Mouse (Mus musculus): ENCODE results near the gene Grasp.

Gene Grasp

GRCm38 (mm10) chr15:101224006-101224906 is at the start of gene Grasp:
Gene Grasp (plus strand): TSS chr15:101224188.
- DNase-seq (ENCODE audit: low spot score in 2 of 2) = peak; percentile 87

DNA sequence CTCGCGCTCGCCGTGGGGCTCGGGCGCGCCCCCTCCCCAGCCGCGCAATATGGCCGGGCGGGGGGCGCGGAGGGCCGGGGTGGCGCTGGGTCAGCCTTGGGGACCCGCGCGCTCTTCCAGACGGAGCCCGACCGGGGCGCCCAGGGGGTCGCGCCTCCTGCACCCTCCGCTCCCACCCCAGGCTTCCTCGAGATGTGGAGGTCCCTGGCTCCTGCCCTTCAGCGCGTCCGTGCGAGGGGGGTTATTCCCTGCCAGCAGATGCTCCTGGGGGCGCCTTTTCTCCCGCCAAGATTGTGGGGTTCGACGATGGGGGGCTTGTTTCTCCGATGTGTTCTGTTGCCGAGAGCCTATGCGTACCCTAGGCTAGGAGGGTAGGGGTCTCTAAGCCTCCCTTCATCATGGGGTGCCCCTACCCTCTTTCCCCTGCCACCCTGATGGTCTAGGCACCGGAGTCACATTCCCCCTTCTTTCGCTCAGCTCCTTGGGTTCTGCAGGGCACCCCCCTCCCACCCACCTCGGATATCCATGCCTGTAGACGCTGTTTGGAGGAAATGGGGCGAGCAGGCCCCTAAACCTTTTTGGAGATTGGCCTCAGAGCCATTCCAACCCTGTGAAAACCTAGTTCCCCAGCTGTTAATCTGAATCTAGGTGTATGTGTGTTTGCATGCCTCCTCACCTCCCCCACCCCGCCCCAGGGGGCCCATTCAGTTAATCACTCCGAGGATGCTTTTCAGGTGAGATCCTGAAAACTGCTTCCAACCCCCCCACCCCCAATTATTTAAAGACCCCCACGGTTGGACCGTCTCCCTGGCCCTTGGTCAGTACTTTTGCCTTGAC is 49.5 kb upstream of the Grasp start:
- no peak for DNase-seq (ENCODE audit: low spot score in 2 of 2)

DNA sequence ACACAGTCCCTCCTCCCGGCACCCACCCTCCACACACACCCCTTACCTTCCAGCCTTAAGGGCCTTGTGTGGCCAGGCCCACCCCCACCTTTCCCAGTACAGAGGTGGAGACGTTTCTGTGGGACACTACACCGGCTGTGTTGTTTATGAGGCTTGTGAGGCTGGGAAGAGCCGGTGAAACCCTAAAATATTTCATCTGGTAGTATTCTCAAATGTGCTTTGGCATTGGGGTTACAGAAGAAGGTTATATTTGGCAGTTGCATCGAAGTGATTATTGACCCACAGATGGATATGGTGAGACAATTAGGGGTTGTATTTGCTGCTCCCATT is 48.9 kb upstream of the Grasp start:
- DNase-seq (ENCODE audit: low spot score in 2 of 2) = no peak

DNA sequence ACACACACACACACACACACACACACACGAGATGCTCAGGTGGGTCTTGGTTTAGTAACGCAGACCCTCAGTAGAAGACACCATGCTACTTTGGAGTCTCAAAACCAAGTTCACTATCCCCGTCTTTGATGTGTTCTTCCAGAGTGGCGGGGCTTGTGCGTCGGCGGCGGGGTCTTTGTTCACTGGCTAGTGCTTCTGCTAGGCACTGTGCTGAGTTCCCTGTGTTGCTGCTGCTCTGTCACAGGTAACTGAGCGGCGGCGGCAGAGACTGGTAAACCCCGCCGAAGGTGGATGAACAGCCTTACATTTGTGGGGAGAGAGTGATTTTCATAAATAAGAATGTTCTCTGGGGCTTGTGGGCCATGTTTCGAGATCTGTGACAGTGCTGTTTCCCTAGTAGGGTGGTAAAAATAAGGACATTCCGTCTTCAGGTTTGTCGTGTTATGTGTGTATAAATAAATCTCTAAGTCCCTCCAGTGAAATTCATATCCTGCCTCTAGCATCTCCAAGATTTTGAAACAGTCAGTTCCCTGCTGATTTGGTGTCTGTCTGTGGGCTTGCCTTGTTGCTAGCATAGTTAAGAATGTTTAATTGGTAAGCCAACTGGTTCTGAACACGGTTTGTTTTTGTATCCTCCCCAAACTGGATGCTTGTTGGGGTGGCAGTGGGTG is 48.2 kb upstream of the Grasp start:
- no peak for DNase-seq (ENCODE audit: low spot score in 2 of 2)

- no peak for DNase-seq (ENCODE audit: low spot score in 2 of 2)
Observed at GRCm38 (mm10) chr15:101176284-101176680, 47.7 kb upstream of the Grasp start.

DNA sequence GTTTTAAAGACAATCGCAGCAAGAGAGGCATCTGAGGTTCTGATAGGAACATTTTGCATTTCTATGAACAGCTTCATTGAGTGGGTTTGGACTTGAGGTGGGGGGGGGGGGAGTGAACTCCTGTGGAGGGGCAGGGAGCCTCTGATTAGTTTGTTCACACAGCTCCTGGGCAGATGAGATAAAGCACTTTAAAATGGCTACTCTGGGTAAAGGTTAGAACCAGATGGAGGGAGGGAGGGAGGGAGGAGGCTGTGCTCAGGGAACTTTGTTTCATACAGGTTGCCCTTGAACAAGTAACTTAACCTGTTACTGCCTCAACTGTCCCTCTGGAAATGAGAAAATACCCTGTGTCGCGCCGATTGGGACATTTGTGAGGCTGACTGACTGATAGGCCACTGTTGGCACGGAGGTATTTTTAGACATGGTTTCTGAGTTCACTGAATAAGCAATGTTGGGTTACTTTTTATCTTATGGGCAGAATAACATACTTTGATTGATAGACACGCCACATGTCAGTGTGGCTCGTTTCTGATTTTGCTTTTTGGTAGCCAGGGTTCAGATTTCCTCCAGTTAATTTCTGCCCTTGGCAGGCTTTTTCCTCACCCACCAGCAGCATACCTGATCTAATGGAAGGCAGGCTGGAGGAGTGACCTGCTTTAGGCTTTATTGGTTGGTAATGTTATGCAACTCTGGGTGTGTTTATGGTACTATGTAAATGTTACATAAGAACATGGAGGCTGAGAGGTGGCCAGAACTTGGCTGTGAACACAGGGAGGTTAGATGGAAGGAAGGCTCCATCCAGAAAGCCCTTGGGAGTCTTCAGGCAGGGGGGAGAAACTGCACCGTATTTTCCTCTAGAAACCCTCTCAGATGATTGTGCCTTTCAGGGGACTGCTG is 46.9 kb upstream of the Grasp start:
- no peak for DNase-seq (ENCODE audit: low spot score in 2 of 2)

- no peak for DNase-seq (ENCODE audit: low spot score in 2 of 2)
Observed at GRCm38 (mm10) chr15:101180363-101181105, 43.5 kb upstream of the Grasp start.

DNA sequence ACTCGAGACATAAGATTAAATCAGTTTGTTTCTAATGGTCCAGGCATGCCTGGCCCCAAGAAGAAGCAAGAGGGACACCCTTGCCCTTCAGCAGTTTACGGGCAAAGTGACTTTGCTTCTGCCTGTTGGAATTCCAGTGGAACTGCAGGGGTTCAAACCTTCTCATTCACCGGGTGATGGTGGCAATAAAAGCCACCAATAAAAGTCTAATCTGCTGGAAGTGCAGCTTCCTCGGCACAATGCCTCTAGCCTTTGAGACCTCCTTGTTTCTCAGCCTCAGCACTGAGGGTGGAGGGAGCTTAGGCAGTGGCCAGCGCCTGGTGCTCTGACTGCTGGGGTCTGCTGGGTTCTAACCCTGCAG is 42.9 kb upstream of the Grasp start:
- DNase-seq (ENCODE audit: low spot score in 2 of 2) = no peak

GRCm38 (mm10) chr15:101181500-101181899 is 42.5 kb upstream of the Grasp start:
- DNase-seq (ENCODE audit: low spot score in 2 of 2) = no peak

- DNase-seq (ENCODE audit: low spot score in 2 of 2) = no peak
Observed at GRCm38 (mm10) chr15:101182676-101183075, 41.3 kb upstream of the Grasp start.

GRCm38 (mm10) chr15:101184300-101184699 is 39.7 kb upstream of the Grasp start:
- no peak for DNase-seq (ENCODE audit: low spot score in 2 of 2)

DNA sequence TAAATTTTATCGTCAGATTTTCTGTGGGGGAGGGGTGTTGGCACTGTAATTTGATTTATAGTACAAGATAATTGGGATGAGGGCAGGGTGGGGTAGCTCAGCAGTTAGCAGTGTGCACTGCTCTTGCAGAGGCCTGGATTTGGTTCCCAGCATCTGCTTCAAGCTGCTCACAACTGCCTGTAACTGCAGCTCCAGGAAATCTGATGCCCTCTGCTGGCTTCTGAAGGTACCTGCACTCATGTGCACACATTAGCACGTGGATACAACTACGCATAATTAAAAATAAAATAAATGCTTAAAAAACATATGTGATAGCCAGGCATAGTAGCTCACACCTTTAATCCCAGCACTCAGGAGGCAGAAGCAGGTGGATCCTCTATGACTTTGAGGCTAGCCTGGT is 38.4 kb upstream of the Grasp start:
- no peak for DNase-seq (ENCODE audit: low spot score in 2 of 2)

DNA sequence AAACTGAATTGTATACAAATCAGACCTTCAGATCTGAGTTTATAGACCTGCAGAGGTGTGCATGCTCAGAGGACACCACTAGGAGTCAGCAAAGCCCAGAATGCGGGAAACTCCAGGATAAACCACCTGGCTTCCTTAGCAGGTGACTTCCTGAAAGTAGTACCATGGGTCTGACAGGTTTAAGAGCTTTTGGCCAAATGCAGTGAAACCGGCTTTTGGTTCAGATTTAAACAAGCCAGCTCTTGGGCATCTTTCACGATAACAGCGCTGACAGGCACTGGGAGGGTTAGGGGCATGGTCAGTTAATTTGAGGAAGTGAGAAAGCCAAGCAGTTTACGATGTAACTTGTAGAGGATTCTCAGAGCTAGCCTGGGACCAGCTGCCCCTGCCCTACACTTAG is 36.1 kb upstream of the Grasp start:
- no peak for DNase-seq (ENCODE audit: low spot score in 2 of 2)

- no peak for DNase-seq (ENCODE audit: low spot score in 2 of 2)
Observed at GRCm38 (mm10) chr15:101189981-101190761, 33.8 kb upstream of the Grasp start.

DNA sequence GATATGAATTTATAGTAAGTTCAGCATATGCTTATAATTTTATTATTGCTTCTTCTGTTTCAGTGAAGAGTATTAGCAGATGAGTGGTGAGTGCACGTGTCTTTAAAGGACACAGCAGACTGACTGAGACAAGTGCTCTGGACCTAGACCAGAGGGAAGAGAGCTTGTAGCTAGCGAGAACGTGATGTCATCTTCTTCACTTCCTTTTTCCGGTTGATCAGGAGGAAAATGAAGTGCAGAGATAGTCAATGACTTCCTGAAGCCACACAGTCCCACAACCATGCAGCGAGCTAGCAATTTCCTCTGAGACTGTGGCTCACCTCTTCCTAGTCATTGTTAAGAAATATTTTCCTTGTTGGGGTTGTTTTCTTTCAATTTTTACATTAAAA is 33.2 kb upstream of the Grasp start:
- DNase-seq (ENCODE audit: low spot score in 2 of 2) = no peak

DNA sequence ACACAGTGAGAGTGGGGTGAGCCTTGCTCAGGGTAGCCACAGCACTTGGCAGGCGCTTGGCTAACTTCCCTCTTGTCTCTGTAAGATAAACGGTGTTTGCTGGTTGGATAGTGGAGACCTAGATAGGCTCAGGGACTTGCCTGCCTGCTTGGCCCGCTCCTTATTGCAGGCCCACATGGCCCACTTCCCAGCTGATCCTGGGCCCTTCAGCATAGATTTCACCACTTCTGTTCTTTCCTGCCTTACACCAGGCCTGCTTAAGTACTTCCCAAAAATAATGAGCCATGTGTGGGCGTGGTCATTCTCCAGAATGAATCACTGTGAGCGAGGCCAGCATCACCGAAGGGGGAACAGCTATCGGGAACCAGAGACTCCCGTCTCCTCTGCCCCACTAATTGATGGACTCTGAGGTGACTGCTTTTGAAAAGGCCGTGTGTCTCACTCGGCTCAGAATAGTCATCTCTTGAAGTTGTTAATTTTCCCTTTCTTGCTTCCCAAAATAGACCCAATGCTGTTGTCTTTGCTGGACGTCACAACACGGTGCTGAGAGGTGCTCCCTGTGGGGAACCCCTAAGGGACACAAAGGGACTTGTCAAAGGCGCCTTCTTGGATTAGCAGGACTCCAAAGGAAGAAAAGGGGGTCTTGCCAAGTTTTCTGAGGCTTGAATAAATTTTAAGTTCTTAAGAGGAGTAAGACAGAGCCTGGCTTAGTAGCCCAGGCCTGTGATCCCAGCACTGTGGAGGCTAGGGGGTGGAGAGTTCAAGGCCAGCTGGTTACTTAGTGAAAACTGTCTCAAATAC is 32.3 kb upstream of the Grasp start:
- peak in 1 of 2 experiments; percentile 74 for DNase-seq (ENCODE audit: low spot score in 2 of 2)

DNA sequence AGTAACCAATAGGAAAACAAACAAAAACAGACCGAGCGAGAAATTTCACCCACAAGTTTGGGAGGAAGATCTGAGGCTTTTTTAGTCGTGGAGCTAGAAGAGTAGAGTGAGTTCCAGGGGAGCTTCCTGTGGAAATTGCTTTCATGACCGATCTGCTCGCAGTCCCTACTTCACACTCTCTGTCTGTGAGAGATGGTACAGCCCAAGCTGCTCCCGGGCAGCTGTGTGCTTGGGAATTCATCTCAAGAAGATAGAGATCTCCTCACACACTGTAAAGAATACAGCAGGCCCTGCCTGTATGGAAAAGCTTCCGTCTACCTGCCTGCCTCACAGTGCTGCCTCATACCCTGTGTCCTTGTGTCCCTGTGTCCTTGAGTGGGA is 31.7 kb upstream of the Grasp start:
- no peak for DNase-seq (ENCODE audit: low spot score in 2 of 2)

DNA sequence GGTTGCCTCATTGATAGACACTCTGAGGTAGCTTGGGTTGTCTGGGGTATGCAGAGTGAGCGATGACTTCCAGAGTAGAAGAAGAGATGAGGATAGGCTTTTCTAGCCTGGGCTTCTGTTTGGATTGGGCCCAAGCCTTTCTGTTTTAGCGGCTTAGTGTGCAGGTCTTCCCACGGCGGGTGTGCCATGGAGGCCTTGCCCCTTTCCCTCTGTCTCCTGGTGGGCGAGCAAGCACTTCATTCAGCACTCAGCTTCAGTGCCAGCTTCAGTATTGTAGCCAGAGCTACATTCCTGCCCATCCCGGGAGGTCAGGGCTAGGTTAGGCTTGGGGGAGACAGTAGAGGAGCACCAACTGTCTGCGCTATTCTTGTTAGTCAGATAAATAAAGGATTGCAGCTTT is 31.3 kb upstream of the Grasp start:
- DNase-seq (ENCODE audit: low spot score in 2 of 2) = no peak

- no peak for DNase-seq (ENCODE audit: low spot score in 2 of 2)
Observed at GRCm38 (mm10) chr15:101193971-101194370, 30.0 kb upstream of the Grasp start.

All from urinary bladder, adult 18-20 months (tissue).